9 mouse cellular contexts compared by ENCODE assay signal in genomic region chr4:153482459-153483338, GRCm38 (mm10). TPM values are rescaled to one million over a fixed set of nuclear protein-coding genes. Genes with fewer than 3 reads are reported as not detected.
DNase-seq lines count a peak whose midpoint lies in the region; ATAC-seq lines count a peak whose summit lies in the region.
"Had no signal": no experiment of that assay in that cellular context is flagged by ENCODE, and none has a peak within 500 bp of the region (broad histone marks: within the 10 kb centered on the region; RNA-seq: fewer than 3 reads in every experiment).

Ajap1 (minus strand) TSS chr4:153482811.

- peaks cover 78% of the 10 kb centered on the region for H3K27me3 ChIP-seq in heart, embryonic 11.5 days (ENCODE audit: control insufficient read depth, insufficient read depth, low read length)
- H3K27me3 ChIP-seq in forebrain, embryonic 12.5 days: peaks cover 80% of the 10 kb centered on the region
- H3K27me3 ChIP-seq: CH12.LX had no signal

- peak within 1 kb of the TSS; percentile 77 for H3K4me2 ChIP-seq in heart, embryonic 11.5 days
- H3K4me2 ChIP-seq in forebrain, embryonic 12.5 days: peak within 1 kb of the TSS; percentile 95

- H3K9ac ChIP-seq in heart, embryonic 11.5 days (ENCODE audit: low read depth, low read length): no peak within 1 kb of the TSS
- H3K9ac ChIP-seq in forebrain, embryonic 12.5 days: peak within 1 kb of the TSS; percentile 68

- DNase-seq in heart, postnatal 25 days (ENCODE audit: low spot score): no peak
- DNase-seq in Muller cell, postnatal 12 days (ENCODE audit: inconsistent ontology term): peak; percentile 72
- DNase-seq in layer of hippocampus, postnatal 25 days (ENCODE audit: extremely low spot score in 1 of 2, low spot score in 1 of 2): peak; percentile 47 to 68
- DNase-seq in neural tube, embryonic 10.5 days (ENCODE audit: extremely low spot score, low spot score): peak; percentile 76
- no peak for DNase-seq in urinary bladder, postnatal 25 days (ENCODE audit: low spot score)

- peak within 1 kb of the TSS; percentile 48 for H3K4me3 ChIP-seq in heart, embryonic 11.5 days (ENCODE audit: low read depth, low read length)
- peak within 1 kb of the TSS; percentile 58 for H3K4me3 ChIP-seq in forebrain, embryonic 12.5 days (replicated peaks)

- whole genome bisulfite sequencing in heart, embryonic 11.5 days (ENCODE audit: insufficient replicate concordance): under 1% methylated on average over 86 of the region's 114 CpGs
- under 1% methylated on average over 74 of the region's 114 CpGs for WGBS in forebrain, embryonic 12.5 days

- intact Hi-C loops in heart, postnatal 25 days (cut with DNase I): loop anchor here (5.0 kb wide), 2 partner anchors 185 to 950 kb away; no protein-coding TSS in a partner anchor

- no peak within 1 kb of the TSS for H3K27ac ChIP-seq in heart, embryonic 11.5 days (ENCODE audit: low read depth, low read length)
- peak within 1 kb of the TSS; percentile 61 for H3K27ac ChIP-seq in forebrain, embryonic 12.5 days

- no peaks in the 10 kb centered on the region for H3K36me3 ChIP-seq in heart, embryonic 11.5 days (ENCODE audit: control insufficient read depth, insufficient read depth, low read length)
- H3K36me3 ChIP-seq in forebrain, embryonic 12.5 days (replicated peaks): no peaks in the 10 kb centered on the region

- ATAC-seq in heart, embryonic 11.5 days (replicated peaks; ENCODE audit: insufficient number of reproducible peaks, low FRiP score, low TSS enrichment): no peak
- peak; percentile 62 for ATAC-seq in forebrain, embryonic 12.5 days (ENCODE audit: low FRiP score)
- ATAC-seq in megakaryocyte progenitor cell, adult 5-6 weeks (replicated peaks; ENCODE audit: poor library complexity): no peak

- H3K4me1 ChIP-seq in heart, embryonic 11.5 days (ENCODE audit: control insufficient read depth, insufficient read depth, low read length): peaks cover 11% of the 10 kb centered on the region; the same call in 1 of the 2 replicates
- peaks cover 75% of the 10 kb centered on the region for H3K4me1 ChIP-seq in forebrain, embryonic 12.5 days

- no peaks in the 10 kb centered on the region for H3K9me3 ChIP-seq in heart, embryonic 11.5 days (replicated peaks; ENCODE audit: control insufficient read depth, low read length)
- H3K9me3 ChIP-seq in forebrain, embryonic 12.5 days: no peaks in the 10 kb centered on the region

RNA-seq across cellular contexts. Expression of gene Ajap1, which starts in this region (rescaled TPM):
- polyA plus RNA-seq in heart, embryonic 11.5 days (2014; fragmentation: Nextera tagmentation; extraction: Ambion mirVana): 0.17 and 0.27 TPM in 2 replicates
- total RNA-seq in heart, postnatal 25 days (2021): under 1 TPM; 0.10 to 0.20 TPM
- polyA plus RNA-seq in forebrain, embryonic 12.5 days (2016; fragmentation: Nextera tagmentation; extraction: Ambion mirVana): 2.7 and 3.5 TPM in 2 replicates
- total RNA-seq in layer of hippocampus, postnatal 25 days (2021): 10 to 100 TPM; 41.9 to 46.1 TPM
- total RNA-seq in megakaryocyte progenitor cell, adult 5-6 weeks (2015): not detected in 2 replicates
- total RNA-seq in megakaryocyte progenitor cell, adult 5-6 weeks (2017): not detected in 2 replicates
- total RNA-seq: CH12.LX had no signal

Comparison
In these comparisons a context has a peak if more than half of its experiments do, and no peak if none do; other contexts are left out.
1. RNA of gene Ajap1 (total RNA-seq): 41.9 to 46.1 TPM in layer of hippocampus, postnatal 25 days; 0.10 to 0.20 TPM in heart, postnatal 25 days and not detected in megakaryocyte progenitor cell, adult 5-6 weeks; every median in the first group is over 10 times any median in the second.
2. DNase-seq: peak in Muller cell, postnatal 12 days (single experiment), layer of hippocampus, postnatal 25 days (2 of 2) and neural tube, embryonic 10.5 days (single experiment); none in heart, postnatal 25 days (single experiment) and urinary bladder, postnatal 25 days (single experiment).